Mouse (Mus musculus) ES-Bruce4 (cell line): ENCODE data around the gene Dydc2. TPM values are rescaled to one million over a fixed set of nuclear protein-coding genes. Genes with fewer than 3 reads are reported as not detected.

Source experiments
- H3K27ac ChIP-seq: 2 replicates; pipeline ENCODE4 v1.5.1; 2012; ENCODE audit warnings: low read length, inconsistent platforms; ENCODE audit not compliant: insufficient read depth
- H3K27me3 ChIP-seq: 2 replicates; pipeline ENCODE4 v1.6.1; 2012; ENCODE audit warnings: mild to moderate bottlenecking, low read length, inconsistent platforms; ENCODE audit not compliant: control insufficient read depth, poor library complexity, insufficient read depth, severe bottlenecking
- H3K36me3 ChIP-seq: 2 replicates; pipeline ENCODE4 v1.6.1; 2012; ENCODE audit warnings: inconsistent platforms, mild to moderate bottlenecking, low read length, moderate library complexity; ENCODE audit not compliant: control insufficient read depth, poor library complexity, insufficient read depth, severe bottlenecking
- H3K4me1 ChIP-seq: one replicate; pipeline ENCODE4 v1.8.1; 2011; ENCODE audit warnings: low read length; ENCODE audit not compliant: control insufficient read depth, insufficient read depth
- H3K4me3 ChIP-seq: 2 replicates; pipeline ENCODE4 v1.5.1; 2011; ENCODE audit warnings: low read depth, mild to moderate bottlenecking, low read length
- H3K9ac ChIP-seq: 2 replicates; pipeline ENCODE4 v1.6.1; 2012; ENCODE audit warnings: low read depth, mild to moderate bottlenecking, inconsistent platforms; ENCODE audit not compliant: poor library complexity, severe bottlenecking
- H3K9me3 ChIP-seq: replicated peaks from 2 replicates; pipeline ENCODE4 v1.6.1; 2012; ENCODE audit warnings: mild to moderate bottlenecking, low read length, inconsistent platforms; ENCODE audit not compliant: control insufficient read depth, poor library complexity, insufficient read depth, severe bottlenecking
- CTCF ChIP-seq: IDR thresholded peaks from one replicate; pipeline ENCODE4 v1.8.1; 2011; ENCODE audit warnings: low read depth, low read length
- EP300 ChIP-seq: IDR thresholded peaks from 2 replicates; pipeline ENCODE4 v1.6.1; 2011; ENCODE audit warnings: low read depth, low read length; ENCODE audit not compliant: insufficient read depth
- POLR2A ChIP-seq: IDR thresholded peaks from one replicate; pipeline ENCODE4 v1.8.1; 2011; ENCODE audit warnings: low read length; ENCODE audit not compliant: insufficient read depth
- polyA plus RNA-seq: library from polyadenylated mRNA; stranded (reverse); fragments of >200 nt; gene quantifications from 2 replicates; pipeline ENCODE4 v1.2.4, GENCODE M21; 2011; ENCODE audit warnings: low read depth; ENCODE audit not compliant: missing spikeins, insufficient read depth, insufficient read length

The Dydc2 gene
- polyA plus RNA-seq, 1 experiment, result not detected

DNA sequence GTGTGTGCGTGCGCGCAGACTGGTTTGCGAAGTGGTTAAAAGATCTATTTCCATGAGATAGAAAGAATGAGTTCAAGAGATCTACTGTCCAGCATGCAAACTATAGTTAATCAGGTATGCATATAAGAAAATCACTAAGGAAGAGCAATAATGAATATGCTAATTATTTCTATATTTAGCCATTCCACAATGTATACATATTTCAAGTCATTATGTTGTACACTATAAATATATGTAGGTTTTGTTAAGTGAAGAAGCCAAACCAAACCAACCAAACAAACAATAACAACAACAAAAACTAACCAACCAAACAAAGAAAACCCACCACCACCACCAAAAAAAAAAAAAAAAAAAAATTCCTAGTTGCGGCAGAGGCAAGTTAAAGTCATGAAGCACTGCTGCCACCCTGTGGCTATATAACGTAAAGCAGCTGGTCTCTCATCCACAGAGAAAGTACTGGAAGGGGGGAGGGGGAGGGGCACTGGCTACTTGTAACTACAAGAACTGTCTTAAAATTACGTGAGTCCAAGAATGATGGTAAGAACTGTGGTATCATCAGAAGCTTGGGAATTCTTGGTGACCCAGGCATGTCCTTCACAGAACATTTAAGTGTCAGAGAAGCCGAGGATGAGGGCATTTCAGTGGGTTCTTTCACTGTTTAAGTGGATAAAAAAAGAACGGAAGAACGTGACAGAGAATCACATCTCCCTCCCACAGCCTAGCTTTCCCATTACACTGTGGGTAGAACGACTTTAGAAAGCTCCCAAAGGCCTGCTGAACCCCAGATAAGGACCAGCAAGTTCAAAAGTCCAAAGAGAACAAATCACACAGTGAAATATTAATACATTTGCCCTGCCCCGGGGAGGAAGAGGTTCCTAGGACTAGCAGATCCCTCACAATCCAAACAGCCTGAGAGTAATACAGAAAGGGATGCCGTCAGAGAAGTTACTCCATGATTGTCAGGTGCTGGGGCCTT, 35.6 kb downstream of the Dydc2 start:
- H3K36me3 ChIP-seq, result no peaks in the 10 kb centered on the region
- H3K4me1 ChIP-seq, result no peaks in the 10 kb centered on the region
- no peak overlapping the region for H3K27ac ChIP-seq
- no peaks in the 10 kb centered on the region for H3K27me3 ChIP-seq
- peak; percentile 42 for TF ChIP-seq CTCF
- TF ChIP-seq EP300, result no peak
- H3K9me3 ChIP-seq, result no peaks in the 10 kb centered on the region
- no peak overlapping the region for H3K4me3 ChIP-seq
- no peak overlapping the region for H3K9ac ChIP-seq

DNA sequence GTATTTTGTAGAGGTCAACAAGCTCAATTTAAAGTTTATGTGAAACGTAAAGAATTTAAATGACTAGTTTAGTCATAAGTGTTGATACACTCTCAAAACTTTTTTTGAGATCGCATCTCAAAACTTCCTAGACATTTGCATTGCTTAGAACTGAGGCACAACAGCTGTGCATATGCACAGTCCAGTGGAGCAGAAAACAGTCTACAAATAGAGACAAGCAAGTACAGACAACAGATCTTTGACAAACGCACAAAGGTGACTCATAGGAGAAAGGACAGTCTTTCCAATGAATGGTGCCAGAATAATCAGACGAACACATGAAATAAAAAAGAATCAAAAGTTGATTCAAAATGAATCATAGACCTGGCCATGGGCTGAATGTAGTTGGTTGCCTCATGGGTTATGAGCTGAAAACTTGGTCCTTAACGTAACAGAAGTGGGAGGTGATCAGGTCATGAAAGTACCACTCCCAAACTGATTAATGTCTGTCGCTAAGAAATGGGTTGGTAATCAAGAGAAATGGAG, 38.0 kb downstream of the Dydc2 start:
- TF ChIP-seq EP300, result no peak
- no peak for TF ChIP-seq CTCF
- TF ChIP-seq POLR2A, result no peak
- no peak overlapping the region for H3K4me3 ChIP-seq
- H3K27me3 ChIP-seq, result no peaks in the 10 kb centered on the region
- no peaks in the 10 kb centered on the region for H3K4me1 ChIP-seq
- H3K27ac ChIP-seq, result no peak overlapping the region
- H3K9me3 ChIP-seq, result no peaks in the 10 kb centered on the region
- H3K36me3 ChIP-seq, result no peaks in the 10 kb centered on the region
- no peak overlapping the region for H3K9ac ChIP-seq

- no peak overlapping the region for H3K9ac ChIP-seq
- H3K36me3 ChIP-seq, result no peaks in the 10 kb centered on the region
- TF ChIP-seq CTCF (no peak), POLR2A (no peak), EP300 (no peak)
- no peaks in the 10 kb centered on the region for H3K4me1 ChIP-seq
- no peaks in the 10 kb centered on the region for H3K9me3 ChIP-seq
- no peak overlapping the region for H3K4me3 ChIP-seq
- H3K27ac ChIP-seq, result no peak overlapping the region
- H3K27me3 ChIP-seq, result no peaks in the 10 kb centered on the region
These were observed 39.7 kb downstream of the Dydc2 start for GRCm38 (mm10) chr14:41029303-41029702.

DNA sequence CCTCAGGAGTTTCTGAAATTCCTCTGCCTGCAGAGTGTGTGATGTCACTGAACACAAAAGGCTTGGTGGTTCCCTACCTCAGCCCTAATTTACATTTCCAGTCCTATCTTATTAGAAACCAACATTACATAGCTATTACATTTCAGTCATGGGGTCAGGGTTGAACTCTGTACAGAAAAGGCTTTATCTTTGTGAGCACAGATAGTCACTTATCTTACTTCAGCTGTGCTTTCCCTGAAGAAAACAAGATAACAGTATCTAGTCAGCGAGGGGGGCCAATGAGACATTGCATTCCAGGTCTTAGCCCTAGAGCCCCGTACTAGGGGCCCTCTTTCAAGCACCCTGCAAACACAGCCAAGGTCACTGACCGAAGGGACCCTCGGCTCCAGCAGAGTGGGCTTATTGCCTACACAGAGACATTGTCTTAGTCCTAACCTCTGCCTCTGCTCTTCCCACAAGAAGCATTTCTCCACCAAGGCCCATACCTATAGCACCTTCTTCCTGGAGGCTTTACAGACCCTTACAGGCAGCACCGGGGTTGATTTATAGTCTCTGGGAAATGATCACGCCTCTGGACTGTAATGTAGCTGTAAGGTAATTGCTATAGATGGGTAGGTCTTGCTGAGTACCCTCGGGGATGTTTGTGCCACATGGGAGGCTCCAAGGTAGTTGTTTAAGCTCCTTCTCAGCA, 43.3 kb downstream of the Dydc2 start:
- TF ChIP-seq CTCF (no peak), POLR2A (no peak), EP300 (no peak)
- Histone ChIP-seq H3K9me3 (no peaks in the 10 kb centered on the region), H3K27me3 (no peaks in the 10 kb centered on the region), H3K9ac (no peak overlapping the region), H3K36me3 (no peaks in the 10 kb centered on the region), H3K4me1 (no peaks in the 10 kb centered on the region), H3K27ac (no peak overlapping the region), H3K4me3 (no peak overlapping the region)

DNA sequence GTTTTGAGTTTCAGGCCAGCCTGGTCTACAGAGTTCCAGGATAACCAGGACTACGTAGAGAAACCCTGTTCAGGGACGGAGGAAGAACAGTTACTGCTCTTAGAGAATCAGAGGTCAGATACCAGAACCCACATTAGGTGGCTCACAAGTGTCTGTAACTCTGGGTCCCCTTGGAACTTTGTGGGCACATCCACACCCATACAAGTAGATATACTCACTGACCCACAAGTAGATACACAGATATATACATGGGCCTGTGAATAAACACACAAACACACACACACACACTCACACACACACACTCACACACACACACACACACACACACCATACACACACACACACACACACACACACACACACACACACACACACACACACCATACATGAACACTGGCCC, 43.9 kb downstream of the Dydc2 start:
- TF ChIP-seq POLR2A (no peak), EP300 (no peak), CTCF (no peak)
- H3K9ac ChIP-seq, result no peak overlapping the region
- no peaks in the 10 kb centered on the region for H3K9me3 ChIP-seq
- H3K4me3 ChIP-seq, result no peak overlapping the region
- no peaks in the 10 kb centered on the region for H3K27me3 ChIP-seq
- no peaks in the 10 kb centered on the region for H3K36me3 ChIP-seq
- no peak overlapping the region for H3K27ac ChIP-seq
- no peaks in the 10 kb centered on the region for H3K4me1 ChIP-seq

- H3K27me3 ChIP-seq, result no peaks in the 10 kb centered on the region
- H3K36me3 ChIP-seq, result no peaks in the 10 kb centered on the region
- TF ChIP-seq EP300 (no peak), CTCF (no peak), POLR2A (no peak)
- H3K27ac ChIP-seq, result no peak overlapping the region
- H3K4me3 ChIP-seq, result no peak overlapping the region
- H3K9ac ChIP-seq, result no peak overlapping the region
- H3K4me1 ChIP-seq, result no peaks in the 10 kb centered on the region
- no peaks in the 10 kb centered on the region for H3K9me3 ChIP-seq
These were observed 47.8 kb downstream of the Dydc2 start for GRCm38 (mm10) chr14:41021246-41021645.
